Mouse (Mus musculus) intestine, embryonic 16.5 days (tissue): ENCODE data around the gene Cdk6. TPM values are rescaled to one million over a fixed set of nuclear protein-coding genes. Genes with fewer than 3 reads are reported as not detected.

Experiments
- ATAC-seq: fragments of 200-750 bp; cut with Nextera tagmentation; 2 replicates; pipeline ENCODE4 v1.8.0; 2017; ENCODE audit warnings: moderate TSS enrichment, moderate library complexity
- H3K27ac ChIP-seq: fragments of 300-500 bp; sonication (generic); 2 replicates; pipeline ENCODE4 v1.5.1; 2014; ENCODE audit warnings: mild to moderate bottlenecking, low read length
- H3K27me3 ChIP-seq: fragments of 300-500 bp; sonication (generic); replicated peaks from 2 replicates; pipeline ENCODE4 v1.6.1; 2014; ENCODE audit warnings: low read length, control low read depth, mixed read lengths; ENCODE audit not compliant: control insufficient read depth, insufficient read depth
- H3K36me3 ChIP-seq: fragments of 300-500 bp; sonication (generic); 2 replicates; pipeline ENCODE4 v1.6.1; 2014; ENCODE audit warnings: low read length, control low read depth; ENCODE audit not compliant: control insufficient read depth, insufficient read depth
- H3K4me1 ChIP-seq: fragments of 300-500 bp; sonication (generic); 2 replicates; pipeline ENCODE4 v1.6.1; 2014; ENCODE audit warnings: low read length, control low read depth, mixed read lengths; ENCODE audit not compliant: control insufficient read depth, insufficient read depth
- H3K4me2 ChIP-seq: fragments of 300-500 bp; sonication (generic); 2 replicates; pipeline ENCODE4 v1.6.1; 2014; ENCODE audit warnings: low read depth, low read length, control low read depth
- H3K4me3 ChIP-seq: fragments of 300-500 bp; sonication (generic); 2 replicates; pipeline ENCODE4 v1.5.1; 2014; ENCODE audit warnings: mild to moderate bottlenecking, low read length
- H3K9ac ChIP-seq: fragments of 300-500 bp; sonication (generic); 2 replicates; pipeline ENCODE4 v1.6.1; 2014; ENCODE audit warnings: low read depth, low read length
- H3K9me3 ChIP-seq: fragments of 300-500 bp; sonication (generic); 2 replicates; pipeline ENCODE4 v1.6.1; 2016; ENCODE audit warnings: low read length, control low read depth; ENCODE audit not compliant: control insufficient read depth
- WGBS: fragments of 180-500 bp; shearing (Covaris S2); extraction: QIAGEN DNeasy Blood & Tissue Kit; methylation state at CpG from one replicate; pipeline ENCODE4 v1.1.7; 2014; 5-methylcytosine and 5-hydroxymethylcytosine counted together
- polyA plus RNA-seq: library from polyadenylated mRNA; unstranded; fragments of >200 nt; fragmentation: Nextera tagmentation; extraction: Ambion mirVana; gene quantifications from 2 replicates; pipeline ENCODE4 v1.2.1, GENCODE M21; 2015

Cdk6 gene
- polyA plus RNA-seq, 1 experiment from 2014 or later, result 20.9 TPM

DNA sequence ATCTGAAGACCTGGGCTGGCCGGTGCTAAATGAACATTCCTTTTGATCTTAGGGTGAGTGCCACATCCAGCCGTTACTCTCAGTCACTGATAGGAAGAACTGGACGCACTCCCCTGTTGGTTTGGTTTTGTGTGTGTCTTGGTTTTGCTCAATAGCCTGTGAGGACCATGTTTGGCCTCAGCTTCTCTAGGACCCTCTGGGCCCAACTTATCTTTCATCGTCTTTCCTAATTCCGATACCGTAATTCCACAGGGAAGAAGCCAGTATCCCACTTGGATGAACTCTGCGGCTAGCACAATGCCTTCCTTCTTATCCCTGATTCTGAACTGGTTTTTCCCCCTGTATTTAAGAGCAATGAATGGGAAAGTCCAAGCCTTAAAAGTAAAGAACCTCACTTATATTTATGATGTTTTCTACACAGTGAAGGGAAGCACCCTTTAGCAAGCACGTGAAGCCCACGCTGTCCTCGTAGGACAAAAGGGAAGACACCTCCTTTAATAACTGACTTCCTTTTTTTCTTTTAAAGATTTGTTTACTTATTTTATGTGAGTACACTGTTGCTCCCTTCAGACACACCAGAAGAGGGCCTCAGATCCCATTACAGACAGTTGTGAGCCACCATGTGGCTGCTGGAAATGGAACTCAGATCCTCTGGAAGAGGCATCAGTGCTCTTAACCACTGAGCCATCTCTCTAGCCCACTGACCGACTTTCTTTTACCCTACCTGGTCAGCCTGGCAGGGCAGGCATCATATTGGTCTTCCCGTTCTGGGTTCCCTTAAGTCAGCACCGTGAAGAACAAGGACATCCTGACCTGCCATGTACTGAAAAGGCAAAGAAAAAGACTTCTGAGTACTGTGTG is 151.7 kb downstream of the Cdk6 start:
- no peak for ATAC-seq

GRCm38 (mm10) chr5:3493968-3494367 is 152.7 kb downstream of the Cdk6 start:
- 90% methylated on average over 9 of the region's 9 CpGs for WGBS
- Histone ChIP-seq H3K36me3 (no peaks in the 10 kb centered on the region), H3K27me3 (no peaks in the 10 kb centered on the region), H3K4me2 (no peak overlapping the region), H3K9ac (no peak overlapping the region), H3K4me3 (no peak overlapping the region), H3K4me1 (peaks cover 7% of the 10 kb centered on the region), H3K27ac (no peak overlapping the region), H3K9me3 (no peaks in the 10 kb centered on the region)
- ATAC-seq, result no peak

More for the DNA sequence above, 151.7 kb downstream of the Cdk6 start:
- Histone ChIP-seq H3K36me3 (no peaks in the 10 kb centered on the region), H3K27ac (no peak overlapping the region), H3K4me3 (no peak overlapping the region), H3K9ac (no peak overlapping the region), H3K27me3 (no peaks in the 10 kb centered on the region), H3K4me2 (no peak overlapping the region), H3K4me1 (peaks cover 7% of the 10 kb centered on the region), H3K9me3 (no peaks in the 10 kb centered on the region)
- WGBS, result 88% methylated on average over 13 of the region's 13 CpGs

GRCm38 (mm10) chr5:3494452-3495187 is 153.3 kb downstream of the Cdk6 start:
- no peaks in the 10 kb centered on the region for H3K9me3 ChIP-seq
- WGBS, result 82% methylated on average over 8 of the region's 8 CpGs
- no peak overlapping the region for H3K27ac ChIP-seq
- no peaks in the 10 kb centered on the region for H3K36me3 ChIP-seq
- peaks cover 7% of the 10 kb centered on the region for H3K4me1 ChIP-seq
- H3K4me2 ChIP-seq, result no peak overlapping the region
- no peak overlapping the region for H3K9ac ChIP-seq
- no peaks in the 10 kb centered on the region for H3K27me3 ChIP-seq
- ATAC-seq, result no peak
- H3K4me3 ChIP-seq, result no peak overlapping the region

DNA sequence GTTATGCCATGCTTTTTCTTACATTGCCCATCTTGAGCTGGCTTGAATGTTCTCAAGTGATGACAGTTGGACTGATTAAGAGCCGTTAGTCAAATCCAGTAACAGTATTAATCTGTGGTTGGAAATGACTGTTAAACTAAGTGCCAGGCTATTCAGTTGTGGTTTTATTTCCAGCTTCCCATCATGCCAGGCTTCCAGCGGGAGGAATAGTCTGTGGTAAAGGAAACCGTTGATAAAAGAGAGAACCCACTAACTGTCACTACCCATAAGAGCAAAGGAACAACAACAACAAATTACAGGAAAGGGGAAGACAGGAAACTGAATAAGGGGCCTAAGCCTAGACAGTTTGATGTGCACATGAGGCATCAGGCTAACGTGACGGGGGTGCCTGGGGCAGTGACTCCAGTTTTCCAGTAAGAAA is 156.2 kb downstream of the Cdk6 start:
- Histone ChIP-seq H3K4me3 (no peak overlapping the region), H3K9ac (no peak overlapping the region), H3K27me3 (no peaks in the 10 kb centered on the region), H3K36me3 (no peaks in the 10 kb centered on the region), H3K4me2 (no peak overlapping the region), H3K27ac (no peak overlapping the region), H3K4me1 (peaks cover 12% of the 10 kb centered on the region), H3K9me3 (no peaks in the 10 kb centered on the region)
- WGBS, result 86% methylated on average over 5 of the region's 5 CpGs
- no peak for ATAC-seq

DNA sequence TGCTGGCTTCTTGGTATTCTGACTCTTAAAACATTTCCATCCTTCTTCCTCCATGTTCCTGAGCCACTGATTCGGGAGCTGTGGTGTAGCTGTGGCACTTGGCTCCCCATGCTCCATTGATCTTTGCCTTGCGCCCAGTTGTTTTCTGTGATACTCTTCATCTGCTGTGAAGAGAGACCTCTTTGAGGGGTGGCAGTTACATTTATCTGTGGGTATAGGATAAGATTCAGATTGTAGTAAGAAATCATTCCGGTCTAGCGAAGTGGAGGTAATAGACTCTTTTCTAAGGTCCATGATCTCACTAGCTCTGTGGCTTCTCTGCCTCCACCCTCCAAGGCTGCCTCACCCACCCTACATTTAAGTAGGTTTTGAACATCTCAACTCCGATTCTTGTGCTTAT is 159.0 kb downstream of the Cdk6 start:
- ATAC-seq, result no peak
- H3K27me3 ChIP-seq, result no peaks in the 10 kb centered on the region
- peaks cover 19% of the 10 kb centered on the region for H3K4me1 ChIP-seq
- H3K36me3 ChIP-seq, result no peaks in the 10 kb centered on the region
- H3K9ac ChIP-seq, result no peak overlapping the region
- no peak overlapping the region for H3K4me2 ChIP-seq
- no peaks in the 10 kb centered on the region for H3K9me3 ChIP-seq
- H3K27ac ChIP-seq, result no peak overlapping the region
- no peak overlapping the region for H3K4me3 ChIP-seq
- WGBS, result 86% methylated on average over 5 of the region's 5 CpGs

DNA sequence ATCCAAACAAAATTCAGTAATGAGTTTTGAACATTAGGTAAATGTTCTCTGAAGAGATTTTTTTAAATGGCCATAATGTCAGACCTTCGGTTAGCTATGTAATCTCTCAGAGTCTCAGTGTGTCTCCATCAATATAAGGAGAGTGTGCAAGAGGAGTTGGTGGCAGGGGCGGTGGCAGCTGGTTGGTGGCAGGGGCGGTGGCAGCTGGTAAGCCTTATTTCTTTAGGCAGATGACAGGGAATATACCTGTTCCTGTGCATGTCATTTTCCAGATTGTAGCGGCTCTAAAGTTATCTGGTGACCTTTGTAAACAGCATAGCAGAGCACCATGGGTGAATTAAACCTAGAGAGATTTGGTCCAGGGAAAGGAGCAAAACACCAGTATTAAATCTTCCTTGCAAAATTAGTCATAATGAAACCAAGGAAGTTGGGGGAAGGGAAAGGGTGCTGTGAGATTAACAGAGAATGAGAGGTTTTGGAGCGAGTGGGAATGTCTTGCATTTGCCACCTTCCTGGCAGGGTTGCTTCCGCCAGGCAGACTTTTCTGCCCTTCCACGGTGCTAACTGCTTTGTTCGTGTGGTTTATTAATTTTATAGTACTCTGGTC is 159.8 kb downstream of the Cdk6 start:
- Histone ChIP-seq H3K36me3 (no peaks in the 10 kb centered on the region), H3K27me3 (no peaks in the 10 kb centered on the region), H3K4me3 (no peak overlapping the region), H3K4me2 (0 out of 2 replicates have a peak overlapping the region, but pooled peaks have one; percentile 12), H3K4me1 (peaks cover 19% of the 10 kb centered on the region), H3K27ac (no peak overlapping the region), H3K9ac (no peak overlapping the region), H3K9me3 (no peaks in the 10 kb centered on the region)
- no peak for ATAC-seq
- 58% methylated on average over 8 of the region's 8 CpGs for WGBS

GRCm38 (mm10) chr5:3501564-3502001 is 160.3 kb downstream of the Cdk6 start:
- ATAC-seq, result peak; percentile 67
- WGBS, result 25% methylated on average over 8 of the region's 8 CpGs
- no peak overlapping the region for H3K4me3 ChIP-seq
- H3K36me3 ChIP-seq, result no peaks in the 10 kb centered on the region
- no peaks in the 10 kb centered on the region for H3K9me3 ChIP-seq
- H3K4me2 ChIP-seq, result 0 out of 2 replicates have a peak overlapping the region, but pooled peaks have one; percentile 12
- no peak overlapping the region for H3K9ac ChIP-seq
- H3K27me3 ChIP-seq, result no peaks in the 10 kb centered on the region
- H3K4me1 ChIP-seq, result peaks cover 19% of the 10 kb centered on the region
- no peak overlapping the region; the same call in 1 of the 2 replicates for H3K27ac ChIP-seq

GRCm38 (mm10) chr5:3502610-3503350 is 161.5 kb downstream of the Cdk6 start:
- Histone ChIP-seq H3K36me3 (no peaks in the 10 kb centered on the region), H3K9me3 (no peaks in the 10 kb centered on the region), H3K27ac (peak overlapping the region; percentile 35), H3K4me3 (no peak overlapping the region), H3K4me1 (peaks cover 19% of the 10 kb centered on the region), H3K4me2 (no peak overlapping the region), H3K27me3 (no peaks in the 10 kb centered on the region), H3K9ac (no peak overlapping the region)
- 47% methylated on average over 11 of the region's 11 CpGs for WGBS
- ATAC-seq, result peak; percentile 60
